Mouse (Mus musculus) ZHBTc4 (cell line): ENCODE data around the gene Fbf1.
"Not testable (repeated sequence)": the region's sequence is repeated elsewhere in the genome, so short reads cannot be mapped to it uniquely, and the experiment has no call there.

Experiments
- DNase-seq: peaks from one replicate; pipeline ENCODE4 v3.0.0-alpha.2; 2011; ENCODE audit warnings: low read depth, low spot score

Fbf1 gene

GRCm38 (mm10) chr11:116134171-116134570, 33.8 kb downstream of the Fbf1 start:
- no peak for DNase-seq

- DNase-seq = no peak
Observed at GRCm38 (mm10) chr11:116133497-116133896, 34.5 kb downstream of the Fbf1 start.

GRCm38 (mm10) chr11:116132366-116133333, 35.3 kb downstream of the Fbf1 start:
- DNase-seq = peak; percentile 50

GRCm38 (mm10) chr11:116131349-116132170, 36.4 kb downstream of the Fbf1 start:
- DNase-seq = no peak

GRCm38 (mm10) chr11:116130488-116131205, 37.3 kb downstream of the Fbf1 start, which contains the start of gene Trim65:
TSS of gene Trim65 (minus strand) at chr11:116131128.
- DNase-seq = peak; percentile 84

- no peak for DNase-seq
Observed at GRCm38 (mm10) chr11:116129993-116130487, 37.9 kb downstream of the Fbf1 start.

GRCm38 (mm10) chr11:116129091-116129790, 38.7 kb downstream of the Fbf1 start:
- no peak for DNase-seq

- DNase-seq = no peak
Observed at GRCm38 (mm10) chr11:116127986-116128385, 40.0 kb downstream of the Fbf1 start.

- DNase-seq = peak; percentile 90
Observed at GRCm38 (mm10) chr11:116127156-116127980, 40.6 kb downstream of the Fbf1 start, which contains the start of gene Trim47. TSS of gene Trim47 (minus strand) at chr11:116127210.

GRCm38 (mm10) chr11:116126261-116126660, 41.7 kb downstream of the Fbf1 start:
- DNase-seq = no peak

GRCm38 (mm10) chr11:116121731-116122245, 46.2 kb downstream of the Fbf1 start:
- not testable (repeated sequence) for DNase-seq

GRCm38 (mm10) chr11:116117819-116118218, 50.1 kb downstream of the Fbf1 start:
- DNase-seq = peak; percentile 74

- no peak for DNase-seq
Observed at GRCm38 (mm10) chr11:116117241-116117640, 50.7 kb downstream of the Fbf1 start.

- DNase-seq = peak; percentile 46
Observed at GRCm38 (mm10) chr11:116111611-116112203, 56.3 kb downstream of the Fbf1 start.

- DNase-seq = no peak
Observed at GRCm38 (mm10) chr11:116111067-116111466, 56.9 kb downstream of the Fbf1 start.

GRCm38 (mm10) chr11:116110540-116110939, 57.4 kb downstream of the Fbf1 start:
- DNase-seq = no peak

- no peak for DNase-seq
Observed at GRCm38 (mm10) chr11:116110131-116110530, 57.8 kb downstream of the Fbf1 start.

GRCm38 (mm10) chr11:116109441-116110081, 58.4 kb downstream of the Fbf1 start:
- peak; percentile 62 for DNase-seq
